Mouse (Mus musculus) gastrocnemius, postnatal 4 days (tissue): ENCODE results near the gene Tmem265. TPM values are rescaled to one million over a fixed set of nuclear protein-coding genes. Genes with fewer than 3 reads are reported as not detected.

Experiments
- total RNA-seq, 2 experiments: library from RNA; stranded (reverse); gene quantifications; 2 replicates each; pipeline ENCODE4 v1.2.3; 2021

The Tmem265 gene
- total RNA-seq, 2 experiments from 2014 or later, result 3.1 TPM; not detected in 1

Other genes starting within 250 kb of the Tmem265 start
- gene Zfp768, start 215.8 kb upstream of the Tmem265 start, total RNA-seq, result 10 to 100 TPM; 32.3 to 36.0 TPM
- 1 to 10 TPM; 4.6 to 6.9 TPM for gene Zfp747, start 185.3 kb upstream of the Tmem265 start, total RNA-seq
- 1 to 10 TPM; 2.8 to 3.3 TPM for gene 9130019O22Rik, start 174.2 kb upstream of the Tmem265 start, total RNA-seq
- 1 to 10 TPM; 4.7 to 5.5 TPM for gene E430018J23Rik, start 167.8 kb upstream of the Tmem265 start, total RNA-seq
- gene Zfp764, start 154.6 kb upstream of the Tmem265 start, total RNA-seq, result 1 to 10 TPM; 4.6 to 5.0 TPM
- 1 to 10 TPM; 6.6 to 9.1 TPM for gene Zfp688, start 139.3 kb upstream of the Tmem265 start, total RNA-seq
- gene Zfp689, start 112.2 kb upstream of the Tmem265 start, total RNA-seq, result 1 to 10 TPM; 3.3 to 3.4 TPM
- gene Prr14, start 101.8 kb upstream of the Tmem265 start, total RNA-seq, result 10 to 100 TPM; 26.1 to 32.5 TPM
- gene Fbrs, start 82.2 kb upstream of the Tmem265 start, total RNA-seq, result 10 to 100 TPM; 39.7 to 51.3 TPM
- 10 to 100 TPM; 70.3 to 78.6 TPM for gene Srcap, start 49.4 kb upstream of the Tmem265 start, total RNA-seq
- 10 to 100 TPM; 15.0 to 19.1 TPM for gene Gm42715, start 41.8 kb upstream of the Tmem265 start, total RNA-seq
- gene Phkg2, start 11.9 kb downstream of the Tmem265 start, total RNA-seq, result 10 to 100 TPM; 21.6 to 25.5 TPM
- gene Ccdc189, start 27.2 kb downstream of the Tmem265 start, total RNA-seq, result 1 to 10 TPM; 5.0 to 5.1 TPM
- gene Rnf40, start 27.4 kb downstream of the Tmem265 start, total RNA-seq, result 10 to 100 TPM; 48.4 to 50.5 TPM
- 10 to 100 TPM; 13.1 to 13.5 TPM for gene Zfp629, start 54.4 kb downstream of the Tmem265 start, total RNA-seq
- gene Bcl7c, start 147.5 kb downstream of the Tmem265 start, total RNA-seq, result 100 to 1,000 TPM; 112 to 132 TPM
- gene Ctf1, start 151.3 kb downstream of the Tmem265 start, total RNA-seq, result 10 to 100 TPM in 1 of 2 experiments, 1 to 10 TPM in 1; 7.0 to 10.0 TPM
- gene Ctf2, start 170.8 kb downstream of the Tmem265 start, total RNA-seq, result not detected
- gene Fbxl19, start 183.2 kb downstream of the Tmem265 start, total RNA-seq, result 1 to 10 TPM; 8.6 to 8.8 TPM
- 10 to 100 TPM; 12.3 to 13.9 TPM for gene Orai3, start 208.4 kb downstream of the Tmem265 start, total RNA-seq
- gene Setd1a, start 215.3 kb downstream of the Tmem265 start, total RNA-seq, result 10 to 100 TPM; 30.3 to 32.4 TPM
- 1 to 10 TPM; 2.8 to 4.0 TPM for gene Gm49388, start 224.2 kb downstream of the Tmem265 start, total RNA-seq
- gene Hsd3b7, start 239.2 kb downstream of the Tmem265 start, total RNA-seq, result 10 to 100 TPM; 13.0 to 13.3 TPM